Mouse (Mus musculus) stomach, postnatal 0 days (tissue): ENCODE data around the gene Dusp18. TPM values are rescaled to one million over a fixed set of nuclear protein-coding genes. Genes with fewer than 3 reads are reported as not detected.

Source experiments
- ATAC-seq: fragments of 200-750 bp; cut with Nextera tagmentation; 2 replicates; pipeline ENCODE4 v1.8.0; 2017; ENCODE audit not compliant: low FRiP score, low TSS enrichment
- DNase-seq: peaks from one replicate; pipeline ENCODE4 v3.0.0-alpha.2; 2016; ENCODE audit warnings: low spot score
- H3K27ac ChIP-seq: fragments of 300-500 bp; sonication (generic); replicated peaks from 2 replicates; pipeline ENCODE4 v1.5.1; 2014; ENCODE audit warnings: mild to moderate bottlenecking, control low read depth
- H3K27me3 ChIP-seq: fragments of 300-500 bp; sonication (generic); 2 replicates; pipeline ENCODE4 v1.6.1; 2014; ENCODE audit warnings: low read length; ENCODE audit not compliant: control insufficient read depth, insufficient read depth
- H3K36me3 ChIP-seq: fragments of 300-500 bp; sonication (generic); 2 replicates; pipeline ENCODE4 v1.6.1; 2014; ENCODE audit warnings: low read length, mixed read lengths; ENCODE audit not compliant: control insufficient read depth, insufficient read depth
- H3K4me1 ChIP-seq: fragments of 300-500 bp; sonication (generic); replicated peaks from 2 replicates; pipeline ENCODE4 v1.6.1; 2014; ENCODE audit warnings: antibody characterized with exemption; ENCODE audit not compliant: control insufficient read depth, insufficient read depth
- H3K4me2 ChIP-seq: fragments of 300-500 bp; sonication (generic); replicated peaks from 2 replicates; pipeline ENCODE4 v1.6.1; 2014; ENCODE audit warnings: low read depth, mild to moderate bottlenecking, control low read depth, moderate library complexity
- H3K4me3 ChIP-seq: fragments of 300-500 bp; sonication (generic); 2 replicates; pipeline ENCODE4 v1.5.1; 2014; ENCODE audit warnings: low read depth, low read length, control low read depth
- H3K9ac ChIP-seq: fragments of 300-500 bp; sonication (generic); 2 replicates; pipeline ENCODE4 v1.6.1; 2014; ENCODE audit warnings: mild to moderate bottlenecking, low read length, control low read depth, mixed read lengths
- H3K9me3 ChIP-seq: fragments of 300-500 bp; sonication (generic); 2 replicates; pipeline ENCODE4 v1.6.1; 2016; ENCODE audit warnings: low read length; ENCODE audit not compliant: control insufficient read depth
- CTCF ChIP-seq: IDR thresholded peaks from 2 replicates; pipeline ENCODE4 v1.5.1; 2016; ENCODE audit warnings: antibody characterized with exemption, low read depth, mild to moderate bottlenecking, moderate library complexity
- EP300 ChIP-seq: optimal IDR thresholded peaks from 2 replicates; pipeline ENCODE3; 2016; ENCODE audit warnings: antibody characterized with exemption
- WGBS: fragments of 180-500 bp; shearing (Covaris S2); extraction: QIAGEN DNeasy Blood & Tissue Kit; methylation state at CpG from one replicate; pipeline ENCODE4 v1.1.7; 2014; 5-methylcytosine and 5-hydroxymethylcytosine counted together
- polyA plus RNA-seq: library from polyadenylated mRNA; unstranded; fragments of >200 nt; fragmentation: Nextera tagmentation; extraction: Ambion mirVana; gene quantifications from 2 replicates; pipeline ENCODE4 v1.2.1, GENCODE M21; 2015

Gene Dusp18
- polyA plus RNA-seq, 1 experiment from 2014 or later, result 2.8 TPM

GRCm38 (mm10) chr11:3851872-3852271 lies 43.2 kb upstream of the Dusp18 start:
- no peak overlapping the region for H3K9ac ChIP-seq
- H3K27ac ChIP-seq, result no peak overlapping the region
- H3K36me3 ChIP-seq, result no peaks in the 10 kb centered on the region
- H3K4me2 ChIP-seq, result no peak overlapping the region
- no peaks in the 10 kb centered on the region for H3K27me3 ChIP-seq
- H3K9me3 ChIP-seq, result no peaks in the 10 kb centered on the region
- H3K4me3 ChIP-seq, result no peak overlapping the region
- WGBS, result 84% methylated on average over 4 of the region's 4 CpGs
- no peak for DNase-seq
- no peaks in the 10 kb centered on the region for H3K4me1 ChIP-seq
- no peak for ATAC-seq
- TF ChIP-seq CTCF (no peak), EP300 (no peak)

- H3K4me3 ChIP-seq, result no peak overlapping the region
- ATAC-seq (no peak), DNase-seq (no peak)
- no peaks in the 10 kb centered on the region for H3K36me3 ChIP-seq
- no peak overlapping the region for H3K27ac ChIP-seq
- WGBS, result 95% methylated on average over 10 of the region's 10 CpGs
- H3K4me2 ChIP-seq, result no peak overlapping the region
- no peaks in the 10 kb centered on the region for H3K9me3 ChIP-seq
- H3K27me3 ChIP-seq, result no peaks in the 10 kb centered on the region
- no peak overlapping the region for H3K9ac ChIP-seq
- H3K4me1 ChIP-seq, result no peaks in the 10 kb centered on the region
- TF ChIP-seq CTCF, result no peak
- no peak for TF ChIP-seq EP300
Measured at GRCm38 (mm10) chr11:3853031-3853430, 42.0 kb upstream of the Dusp18 start.

- no peaks in the 10 kb centered on the region for H3K36me3 ChIP-seq
- TF ChIP-seq EP300, result no peak
- no peak for TF ChIP-seq CTCF
- DNase-seq, result no peak
Measured at GRCm38 (mm10) chr11:3853481-3854034, 41.5 kb upstream of the Dusp18 start.

GRCm38 (mm10) chr11:3854156-3854555 lies 40.9 kb upstream of the Dusp18 start:
- Histone ChIP-seq H3K4me1 (no peaks in the 10 kb centered on the region), H3K27me3 (no peaks in the 10 kb centered on the region), H3K27ac (no peak overlapping the region), H3K4me3 (no peak overlapping the region), H3K9me3 (no peaks in the 10 kb centered on the region), H3K9ac (no peak overlapping the region), H3K36me3 (no peaks in the 10 kb centered on the region), H3K4me2 (no peak overlapping the region)
- TF ChIP-seq EP300, result no peak
- no peak for TF ChIP-seq CTCF
- DNase-seq (no peak), ATAC-seq (no peak)
- 93% methylated on average over 3 of the region's 3 CpGs for WGBS

More at GRCm38 (mm10) chr11:3853481-3854034, 41.5 kb upstream of the Dusp18 start:
- no peak for ATAC-seq
- no peak overlapping the region for H3K4me3 ChIP-seq
- H3K4me2 ChIP-seq, result no peak overlapping the region
- no peaks in the 10 kb centered on the region for H3K27me3 ChIP-seq
- no peak overlapping the region for H3K9ac ChIP-seq
- WGBS, result 55% methylated on average over 5 of the region's 5 CpGs
- H3K4me1 ChIP-seq, result no peaks in the 10 kb centered on the region
- H3K9me3 ChIP-seq, result no peaks in the 10 kb centered on the region
- H3K27ac ChIP-seq, result no peak overlapping the region

GRCm38 (mm10) chr11:3855846-3856245 lies 39.2 kb upstream of the Dusp18 start:
- no peak for TF ChIP-seq EP300
- no peak for TF ChIP-seq CTCF
- Histone ChIP-seq H3K4me2 (no peak overlapping the region), H3K36me3 (no peaks in the 10 kb centered on the region), H3K27ac (no peak overlapping the region), H3K4me3 (no peak overlapping the region), H3K27me3 (no peaks in the 10 kb centered on the region), H3K9me3 (no peaks in the 10 kb centered on the region), H3K4me1 (no peaks in the 10 kb centered on the region), H3K9ac (no peak overlapping the region)
- WGBS, result 86% methylated on average over 5 of the region's 5 CpGs
- DNase-seq, result no peak
- ATAC-seq, result no peak

- no peak overlapping the region for H3K9ac ChIP-seq
- DNase-seq, result no peak
- H3K4me3 ChIP-seq, result no peak overlapping the region
- 70% methylated on average over 5 of the region's 5 CpGs for WGBS
- no peak overlapping the region for H3K27ac ChIP-seq
- H3K4me2 ChIP-seq, result no peak overlapping the region
- ATAC-seq, result no peak
- no peaks in the 10 kb centered on the region for H3K27me3 ChIP-seq
- no peaks in the 10 kb centered on the region for H3K9me3 ChIP-seq
- H3K36me3 ChIP-seq, result no peaks in the 10 kb centered on the region
- no peaks in the 10 kb centered on the region for H3K4me1 ChIP-seq
- TF ChIP-seq EP300 (no peak), CTCF (no peak)
Measured at GRCm38 (mm10) chr11:3857902-3858301, 37.1 kb upstream of the Dusp18 start.
